ENCODE assay signal across 22 mouse cellular contexts in the genomic region with DNA sequence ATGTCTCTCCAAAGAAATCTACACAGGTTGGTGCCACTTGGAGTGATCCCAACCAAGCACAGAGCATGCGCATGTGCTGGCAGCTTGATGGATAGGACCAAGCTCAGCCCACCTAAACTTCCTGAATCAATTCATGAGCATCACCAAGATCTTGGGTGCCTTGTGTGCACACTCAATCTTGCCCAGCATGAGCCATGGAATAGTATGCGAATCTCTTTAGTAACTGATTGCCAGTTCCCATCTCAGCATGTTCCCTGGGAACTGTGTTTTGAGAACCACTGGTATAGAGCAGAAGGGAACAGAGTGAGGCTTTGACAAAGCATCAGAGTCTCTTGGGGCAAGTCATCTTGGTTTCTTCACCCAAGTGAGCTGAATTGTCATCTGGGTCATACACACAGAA.
"Had no signal": no experiment of that assay in that cellular context is flagged by ENCODE, and none has a peak within 500 bp of the region (broad histone marks: within the 10 kb centered on the region; RNA-seq: fewer than 3 reads in every experiment).

No protein-coding gene starts in this region.

- DNase-seq: heart, postnatal 10 days; heart, postnatal 14 days; heart, postnatal 36 days; heart, postnatal 4 days; kidney, adult 11 months; kidney, adult 18-20 months; kidney, adult 2 months; kidney, adult 8-10 months; kidney, adult 9 months; kidney, postnatal 10 days; kidney, postnatal 14 days; kidney, postnatal 25 days; kidney, postnatal 36 days; kidney, postnatal 4 days; layer of hippocampus, adult 9-11 months; layer of hippocampus, postnatal 36 days had no signal

- ATAC-seq: hindbrain, embryonic 16.5 days; hindbrain, postnatal 0 days; inflammation-experienced regulatory T-cells, adult 6 months; intestine, embryonic 15.5 days; intestine, embryonic 16.5 days; intestine, postnatal 0 days had no signal
